Mouse (Mus musculus): ENCODE results near the gene Gtsf1l. TPM values are rescaled to one million over a fixed set of nuclear protein-coding genes. Genes with fewer than 3 reads are reported as not detected.
A peak's percentile ranks its signal among the peaks of the same experiment; 100 is the strongest.

Gtsf1l gene
- total and polyA plus RNA-seq, 3 experiments: 0.38 TPM; not detected in 2

DNA sequence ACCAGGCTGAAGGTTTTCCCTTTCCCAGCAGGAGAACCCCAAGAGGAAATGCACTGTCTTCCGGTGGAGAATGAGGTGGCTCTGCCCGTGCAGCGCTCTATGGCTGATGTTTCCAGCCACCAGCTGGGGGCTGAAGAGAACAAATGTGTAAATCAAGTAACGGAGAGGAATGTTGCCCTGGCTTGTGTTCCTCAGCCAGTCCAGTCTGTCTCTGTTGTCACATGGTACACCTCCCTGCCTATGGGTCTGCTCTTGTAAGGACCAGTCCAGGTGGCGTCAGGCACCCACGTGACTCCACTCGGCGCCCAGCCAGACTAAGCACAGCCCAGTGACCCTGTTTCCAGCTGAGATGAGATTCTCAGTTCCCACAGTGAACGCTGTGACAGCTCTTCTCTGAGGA lies 34.7 kb upstream of the Gtsf1l start:
- H3K9me3 ChIP-seq (replicated peaks): no peaks in the 10 kb centered on the region
- ATAC-seq (ENCODE audit: extremely low read depth, insufficient number of reproducible peaks, low FRiP score, poor library complexity, severe bottlenecking) (no peak), DNase-seq (ENCODE audit: low spot score) (no peak)
- peaks cover 7% of the 10 kb centered on the region for H3K4me1 ChIP-seq (ENCODE audit: insufficient read depth, low read depth, low read length)
- H3K4me3 ChIP-seq (ENCODE audit: low read depth, low read length): peak overlapping the region; percentile 38; the same call in 1 of the 2 replicates
- peaks cover 2% of the 10 kb centered on the region for H3K36me3 ChIP-seq (replicated peaks)
- no peak for TF ChIP-seq CTCF (IDR thresholded peaks at IDR 0.05; ENCODE audit: low read depth, low read length)
- TF ChIP-seq GATA1 (IDR thresholded peaks at IDR 0.05; ENCODE audit: borderline replicate concordance, low read length): no peak
- no peak for TF ChIP-seq GATA2 (IDR thresholded peaks at IDR 0.05; ENCODE audit: borderline replicate concordance, low read depth, low read length)
- TF ChIP-seq TAL1 (conservative IDR thresholded peaks at IDR 0.05; ENCODE audit: low read depth, low read length): no peak
- TF ChIP-seq POLR2AphosphoS5 (IDR thresholded peaks at IDR 0.05; ENCODE audit: insufficient replicate concordance, low read depth, low read length): no peak
- no peaks in the 10 kb centered on the region for H3K27me3 ChIP-seq (ENCODE audit: insufficient read depth, low read length)

DNA sequence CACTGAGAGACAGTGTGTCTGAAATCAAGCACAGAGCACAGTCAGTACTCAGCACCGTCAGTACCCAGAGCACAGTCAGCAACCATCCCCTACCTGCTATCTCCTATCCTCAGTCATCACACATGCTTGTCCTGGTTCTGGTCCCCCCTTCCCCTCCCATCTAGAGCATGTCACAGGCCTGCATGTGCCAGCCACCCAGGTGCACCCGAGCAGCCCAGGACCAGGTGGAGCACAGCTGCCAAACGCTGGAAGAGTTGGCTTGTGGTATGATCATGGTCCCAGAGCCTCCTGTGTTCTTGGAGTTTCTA lies 33.7 kb upstream of the Gtsf1l start:
- H3K4me3 ChIP-seq (ENCODE audit: low read depth, low read length): no peak overlapping the region
- DNase-seq (ENCODE audit: low spot score) (no peak), ATAC-seq (ENCODE audit: extremely low read depth, insufficient number of reproducible peaks, low FRiP score, poor library complexity, severe bottlenecking) (no peak)
- H3K27me3 ChIP-seq (ENCODE audit: insufficient read depth, low read length): no peaks in the 10 kb centered on the region
- H3K4me1 ChIP-seq (ENCODE audit: insufficient read depth, low read depth, low read length): peaks cover 7% of the 10 kb centered on the region
- H3K9me3 ChIP-seq (replicated peaks): no peaks in the 10 kb centered on the region
- TF ChIP-seq TAL1 (conservative IDR thresholded peaks at IDR 0.05; ENCODE audit: low read depth, low read length) (no peak), GATA1 (IDR thresholded peaks at IDR 0.05; ENCODE audit: borderline replicate concordance, low read length) (no peak), POLR2AphosphoS5 (IDR thresholded peaks at IDR 0.05; ENCODE audit: insufficient replicate concordance, low read depth, low read length) (no peak)
- peaks cover 2% of the 10 kb centered on the region for H3K36me3 ChIP-seq (replicated peaks)

DNA sequence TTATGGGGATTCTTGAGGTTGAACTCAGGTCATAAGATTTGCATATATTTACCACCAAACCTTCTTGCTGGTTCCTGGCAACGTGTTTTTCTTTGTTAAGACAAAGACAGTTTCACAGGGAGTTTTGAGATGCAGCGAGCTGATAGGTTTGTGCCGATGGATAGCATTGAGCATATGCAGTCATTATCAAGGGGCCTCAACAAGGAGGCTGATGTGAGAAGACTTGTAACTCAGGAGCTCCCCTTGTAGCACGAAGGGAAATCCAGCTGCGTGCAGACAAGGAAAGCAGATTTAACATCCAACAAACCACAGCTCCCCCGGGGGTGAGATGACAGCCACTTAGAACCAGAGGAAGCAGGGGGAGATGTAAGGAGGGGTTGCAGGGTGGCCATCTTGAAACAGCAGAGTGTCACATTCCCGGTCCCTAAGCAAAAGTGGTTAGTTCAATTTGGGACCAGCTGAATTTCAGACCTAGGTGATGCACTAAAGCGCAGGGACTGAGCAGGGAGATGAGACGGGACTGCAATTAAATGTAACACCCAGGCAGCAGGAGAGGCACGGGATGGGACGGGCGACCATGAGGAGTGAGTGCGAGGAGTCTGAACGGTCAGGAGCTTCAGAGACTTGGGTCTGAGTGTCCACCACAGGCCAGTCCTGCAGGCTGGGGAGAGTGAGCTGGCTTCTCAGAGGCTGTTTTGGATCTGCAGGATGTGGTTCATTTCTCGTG lies 33.1 kb upstream of the Gtsf1l start:
- peaks cover 2% of the 10 kb centered on the region for H3K36me3 ChIP-seq (replicated peaks)
- ATAC-seq (ENCODE audit: extremely low read depth, insufficient number of reproducible peaks, low FRiP score, poor library complexity, severe bottlenecking): no peak
- no peak overlapping the region for H3K4me3 ChIP-seq (ENCODE audit: low read depth, low read length)
- no peak for DNase-seq (ENCODE audit: low spot score)
- no peaks in the 10 kb centered on the region for H3K9me3 ChIP-seq (replicated peaks)
- H3K4me1 ChIP-seq (ENCODE audit: insufficient read depth, low read depth, low read length): peaks cover 7% of the 10 kb centered on the region
- H3K27me3 ChIP-seq (ENCODE audit: insufficient read depth, low read length): no peaks in the 10 kb centered on the region
- TF ChIP-seq GATA2 (IDR thresholded peaks at IDR 0.05; ENCODE audit: borderline replicate concordance, low read depth, low read length) (no peak), POLR2AphosphoS5 (IDR thresholded peaks at IDR 0.05; ENCODE audit: insufficient replicate concordance, low read depth, low read length) (no peak), GATA1 (IDR thresholded peaks at IDR 0.05; ENCODE audit: borderline replicate concordance, low read length) (no peak), CTCF (IDR thresholded peaks at IDR 0.05; ENCODE audit: low read depth, low read length) (no peak), TAL1 (conservative IDR thresholded peaks at IDR 0.05; ENCODE audit: low read depth, low read length) (no peak)

DNA sequence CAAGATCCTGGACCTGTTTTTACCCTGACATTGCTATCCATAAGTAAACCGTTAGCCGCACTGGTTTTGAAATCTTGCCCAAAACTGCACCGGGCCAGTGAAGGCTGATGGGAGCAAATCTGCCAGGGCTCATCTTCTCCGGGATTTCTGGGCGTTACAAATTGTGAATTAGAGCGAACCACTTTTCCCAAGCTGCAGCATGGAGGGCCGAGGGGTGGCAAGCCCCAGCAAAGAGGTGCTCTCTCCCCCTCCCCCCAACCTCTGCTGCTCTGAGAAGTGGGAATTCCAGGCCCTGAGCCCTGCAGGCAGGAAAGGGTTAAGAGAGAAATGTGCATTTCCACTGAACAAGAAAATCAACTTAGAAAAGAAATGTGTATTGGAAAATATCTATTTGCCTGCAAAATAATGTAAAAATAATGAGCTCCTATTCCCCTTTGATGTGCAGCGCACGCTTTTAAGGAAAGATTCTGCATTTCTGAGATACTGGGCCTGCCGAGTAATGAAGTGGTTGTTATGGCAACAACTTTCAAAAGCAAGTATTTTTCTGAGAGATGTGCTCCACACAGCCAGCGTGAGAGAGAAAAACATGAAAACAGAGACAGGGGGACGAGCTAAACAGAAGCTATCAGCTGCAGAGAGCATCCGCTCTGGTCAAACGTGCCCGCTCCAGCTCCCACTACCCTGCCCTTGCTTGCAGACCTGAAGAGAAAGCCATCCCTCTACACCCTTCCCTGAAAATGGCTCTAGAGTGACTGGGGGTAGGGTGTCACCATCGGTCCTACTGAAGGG lies 24.0 kb upstream of the Gtsf1l start:
- TF ChIP-seq CTCF (IDR thresholded peaks at IDR 0.05; ENCODE audit: low read depth, low read length) (no peak), POLR2AphosphoS5 (IDR thresholded peaks at IDR 0.05; ENCODE audit: insufficient replicate concordance, low read depth, low read length) (no peak), GATA1 (IDR thresholded peaks at IDR 0.05; ENCODE audit: borderline replicate concordance, low read length) (no peak), TAL1 (conservative IDR thresholded peaks at IDR 0.05; ENCODE audit: low read depth, low read length) (no peak), GATA2 (IDR thresholded peaks at IDR 0.05; ENCODE audit: borderline replicate concordance, low read depth, low read length) (no peak)
- Histone ChIP-seq H3K9me3 (replicated peaks) (no peaks in the 10 kb centered on the region), H3K4me1 (ENCODE audit: insufficient read depth, low read depth, low read length) (no peaks in the 10 kb centered on the region), H3K27me3 (ENCODE audit: insufficient read depth, low read length) (no peaks in the 10 kb centered on the region; the same call in 1 of the 2 replicates), H3K36me3 (replicated peaks) (no peaks in the 10 kb centered on the region), H3K4me3 (ENCODE audit: low read depth, low read length) (no peak overlapping the region)
- no peak for DNase-seq (ENCODE audit: low spot score)
- ATAC-seq (ENCODE audit: extremely low read depth, insufficient number of reproducible peaks, low FRiP score, poor library complexity, severe bottlenecking): no peak

DNA sequence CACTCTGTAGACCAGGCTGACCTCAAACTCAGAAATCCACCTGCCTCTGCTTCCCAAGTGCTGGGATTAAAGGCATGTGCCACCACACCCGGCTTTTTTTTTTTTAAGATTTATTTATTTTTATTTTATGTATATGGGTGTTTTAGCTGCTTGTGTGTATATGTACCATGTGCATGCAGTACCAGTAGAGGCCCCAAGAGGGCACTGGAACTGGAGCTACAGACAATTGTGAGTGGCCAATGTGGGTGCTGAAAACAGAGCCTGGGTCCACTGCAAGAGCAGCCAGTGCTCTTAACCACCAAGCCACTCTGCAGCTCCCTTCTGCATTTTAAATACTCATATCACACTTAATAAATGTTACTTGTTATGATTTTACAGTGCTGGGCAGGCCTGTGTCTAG lies 23.1 kb upstream of the Gtsf1l start:
- H3K4me1 ChIP-seq (ENCODE audit: insufficient read depth, low read depth, low read length): no peaks in the 10 kb centered on the region
- no peak for ATAC-seq (ENCODE audit: extremely low read depth, insufficient number of reproducible peaks, low FRiP score, poor library complexity, severe bottlenecking)
- H3K27me3 ChIP-seq (ENCODE audit: insufficient read depth, low read length): peaks cover 3% of the 10 kb centered on the region; the same call in 1 of the 2 replicates
- H3K9me3 ChIP-seq (replicated peaks): no peaks in the 10 kb centered on the region
- TF ChIP-seq CTCF (IDR thresholded peaks at IDR 0.05; ENCODE audit: low read depth, low read length): 0 out of 2 replicates have a peak, but pooled peaks have one; percentile 3
- TF ChIP-seq GATA2 (IDR thresholded peaks at IDR 0.05; ENCODE audit: borderline replicate concordance, low read depth, low read length): no peak
- no peak overlapping the region for H3K4me3 ChIP-seq (ENCODE audit: low read depth, low read length)
- DNase-seq (ENCODE audit: low spot score): no peak
- no peaks in the 10 kb centered on the region for H3K36me3 ChIP-seq (replicated peaks)

DNA sequence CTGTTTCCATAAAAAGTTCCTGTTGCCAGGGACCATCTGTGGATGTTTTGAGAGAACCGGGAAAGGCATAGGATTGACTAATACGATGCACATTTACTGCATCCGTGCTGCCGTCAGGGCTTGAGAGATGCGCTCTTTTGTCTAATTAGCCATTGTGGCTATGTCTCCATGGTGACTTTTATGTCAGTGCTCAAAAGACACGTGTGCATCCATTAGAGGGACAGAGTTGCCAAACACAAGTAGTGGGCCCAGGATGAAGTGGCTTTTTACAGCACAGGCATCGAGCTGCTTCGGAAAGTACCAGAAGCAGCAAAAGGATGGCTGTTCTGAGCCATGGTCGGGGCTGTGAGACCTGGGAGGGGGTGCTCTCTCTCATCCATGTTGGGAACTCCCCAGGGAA lies 20.7 kb upstream of the Gtsf1l start:
- H3K9me3 ChIP-seq (replicated peaks): no peaks in the 10 kb centered on the region
- ATAC-seq (ENCODE audit: extremely low read depth, insufficient number of reproducible peaks, low FRiP score, poor library complexity, severe bottlenecking): no peak
- DNase-seq (ENCODE audit: low spot score): no peak
- TF ChIP-seq GATA2 (IDR thresholded peaks at IDR 0.05; ENCODE audit: borderline replicate concordance, low read depth, low read length) (no peak), POLR2AphosphoS5 (IDR thresholded peaks at IDR 0.05; ENCODE audit: insufficient replicate concordance, low read depth, low read length) (no peak), CTCF (IDR thresholded peaks at IDR 0.05; ENCODE audit: low read depth, low read length) (no peak), GATA1 (IDR thresholded peaks at IDR 0.05; ENCODE audit: borderline replicate concordance, low read length) (no peak), TAL1 (conservative IDR thresholded peaks at IDR 0.05; ENCODE audit: low read depth, low read length) (no peak)
- peaks cover 3% of the 10 kb centered on the region; the same call in 1 of the 2 replicates for H3K27me3 ChIP-seq (ENCODE audit: insufficient read depth, low read length)
- H3K36me3 ChIP-seq (replicated peaks): no peaks in the 10 kb centered on the region
- H3K4me3 ChIP-seq (ENCODE audit: low read depth, low read length): no peak overlapping the region
- H3K4me1 ChIP-seq (ENCODE audit: insufficient read depth, low read depth, low read length): no peaks in the 10 kb centered on the region

Measured in G1E (cell line).